Mouse (Mus musculus): ENCODE measurements around the gene Enox1.

DNA sequence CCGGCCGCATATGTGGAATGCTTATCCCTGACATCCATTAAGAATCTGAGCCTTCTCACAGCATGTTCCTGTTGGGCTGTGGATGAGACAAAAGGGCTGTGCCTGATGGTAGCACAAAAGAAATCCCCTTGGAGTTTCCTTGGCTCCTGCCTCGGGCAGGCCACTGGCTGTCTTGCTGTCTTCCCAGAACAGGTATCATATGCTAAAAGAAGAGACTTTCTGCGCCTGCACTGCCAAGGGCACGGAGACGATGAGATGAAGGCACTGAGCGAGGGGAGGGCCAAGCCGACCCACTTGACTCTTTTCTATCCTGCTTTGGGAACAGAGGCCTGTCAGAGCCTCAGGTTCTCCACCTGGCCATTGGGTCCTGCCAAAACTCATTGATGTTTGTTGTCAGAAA lies 491.7 kb downstream of the Enox1 start:
- TF ChIP-seq GATA1 (IDR thresholded peaks at IDR 0.05; ENCODE audit: low read length) (no peak), TAL1 (IDR thresholded peaks at IDR 0.05; ENCODE audit: low read length) (no peak)
